Mouse (Mus musculus) embryonic stem cell, embryonic (primary cell): ENCODE data around the gene Prdx2.

Source experiments
- CTCF ChIA-PET, 4 experiments: fragments of 300-600 bp in 2 of 4; fragments of 350-600 bp in 2 of 4; sonication (Branson Sonifier 250); formaldehyde crosslinking; loops; one replicate each; lab custom pipeline; 2022; ENCODE audit warnings: inconsistent platforms in 2 of 4; lab: Charles Lee
- POLR2A ChIA-PET, 4 experiments: fragments of 300-600 bp in 2 of 4; fragments of 350-600 bp in 2 of 4; sonication (Branson Sonifier 250); formaldehyde crosslinking; loops; one replicate each; lab custom pipeline; 2022; ENCODE audit warnings: antibody characterized with exemption in 4 of 4, inconsistent platforms in 1 of 4; lab: Charles Lee

Gene Prdx2

DNA sequence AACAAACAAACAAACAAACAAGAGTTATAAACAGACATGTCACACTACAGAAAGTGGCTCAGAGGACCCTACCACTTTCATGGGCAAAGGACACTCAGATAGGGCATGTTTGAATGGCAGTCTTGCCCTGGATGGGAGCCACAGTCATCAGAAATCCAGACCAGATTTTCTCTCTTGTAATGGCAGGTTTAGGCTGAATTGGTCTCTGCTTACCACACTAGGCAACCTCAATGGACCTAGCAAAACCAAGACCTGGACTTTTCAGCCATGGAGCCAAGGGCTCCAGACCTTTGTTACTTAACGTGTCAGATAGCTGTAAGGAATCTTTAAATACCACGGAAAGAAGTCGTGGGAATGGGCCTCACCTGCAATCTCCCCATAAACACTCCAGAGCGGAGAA is 25.7 kb upstream of the Prdx2 start:
- ChIA-PET POLR2A (interaction anchor here in 3 of 4 experiments (0.6 to 3.0 kb wide), 34 partner anchors 8 to 134 kb away, joined by 3 to 23 read pairs (median 5); partner anchors contain the start of genes Asna1 (in 1 of the 3), Calr (in 1 of the 3), Dhps (in 1 of the 3) and Farsa (in 1 of the 3)), CTCF (interaction anchor here (0.7 to 2.1 kb wide), 21 partner anchors 9 to 350 kb away, joined by 3 to 23 read pairs (median 3); partner anchors contain the start of genes Dnase2a (in 1 of the 4) and Hook2 (in 1 of the 4))

DNA sequence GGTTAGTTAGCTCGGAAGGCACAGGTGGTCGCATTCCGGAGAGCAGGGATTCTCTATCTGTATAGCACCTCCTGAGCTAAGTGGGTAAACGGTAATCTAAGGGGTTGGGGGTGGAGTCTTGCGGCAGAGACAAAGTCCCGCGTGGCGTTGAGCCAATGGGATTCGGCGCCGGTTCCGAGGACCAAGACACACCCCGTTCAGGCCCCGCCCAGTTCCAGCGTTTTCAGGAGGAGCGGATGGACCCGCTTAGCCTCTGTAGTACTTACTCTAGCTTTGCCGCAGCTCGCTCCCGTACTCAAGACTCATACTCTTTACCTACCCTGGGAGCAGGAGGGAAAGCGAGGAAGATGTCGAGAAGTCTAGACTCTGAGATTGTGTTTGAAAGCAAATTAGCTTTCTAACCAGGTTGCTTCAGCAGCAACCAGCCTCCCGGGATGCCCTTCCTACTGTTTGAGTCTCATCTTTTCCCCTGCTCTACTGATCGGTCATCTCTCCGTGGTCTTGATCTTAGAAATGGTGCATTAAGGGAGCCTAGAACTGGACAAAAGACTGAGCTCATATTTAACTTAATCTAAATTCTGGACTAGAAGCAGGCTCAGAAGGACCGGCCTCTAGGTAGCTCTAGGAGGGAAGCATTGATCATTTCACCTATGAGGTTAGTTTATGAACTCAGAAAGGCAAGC is 24.8 kb upstream of the Prdx2 start:
- ChIA-PET CTCF (interaction anchor here (0.5 to 2.1 kb wide), 37 partner anchors 8 to 743 kb away, joined by 3 to 23 read pairs (median 3); partner anchors contain the start of genes Dnase2a (in 1 of the 4), Gcdh (in 1 of the 4) and Hook2 (in 1 of the 4)), POLR2A (interaction anchor here (0.5 to 3.0 kb wide), 51 partner anchors 8 to 1281 kb away, joined by 3 to 23 read pairs (median 4); partner anchors contain the start of genes Syce2 (in 2 of the 4), Tnpo2 (in 2 of the 4), Asna1 (in 1 of the 4) and Best2 (in 1 of the 4))

DNA sequence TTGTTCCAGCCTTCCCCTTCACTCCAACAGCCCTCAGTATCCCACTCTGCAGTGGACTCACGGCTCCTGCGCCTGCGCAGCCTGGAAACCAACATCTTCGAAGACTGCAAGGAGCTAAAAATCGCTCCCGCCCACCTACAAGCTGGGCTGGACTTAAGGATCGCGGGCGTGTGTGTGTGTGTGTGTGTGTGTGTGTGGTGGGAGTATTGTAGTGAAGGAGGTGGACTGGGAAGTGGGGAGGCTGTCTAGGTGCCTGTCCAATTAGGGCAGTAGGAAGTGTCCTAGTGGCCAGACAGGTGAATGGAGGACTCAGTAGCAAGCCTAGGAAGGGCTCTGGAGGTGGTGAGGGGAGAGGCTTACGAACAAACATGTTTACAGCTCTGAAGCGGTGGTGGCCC is 24.2 kb upstream of the Prdx2 start:
- ChIA-PET POLR2A (interaction anchor here (0.5 to 3.0 kb wide), 36 partner anchors 8 to 1281 kb away, joined by 3 to 23 read pairs (median 4); partner anchors contain the start of genes Asna1 (in 1 of the 4), Best2 (in 1 of the 4), Calr (in 1 of the 4) and Dhps (in 1 of the 4)), CTCF (interaction anchor here (0.5 to 2.1 kb wide), 22 partner anchors 8 to 744 kb away, joined by 3 to 23 read pairs (median 5); partner anchors contain the start of genes Gcdh (in 1 of the 4) and Hook2 (in 1 of the 4))

DNA sequence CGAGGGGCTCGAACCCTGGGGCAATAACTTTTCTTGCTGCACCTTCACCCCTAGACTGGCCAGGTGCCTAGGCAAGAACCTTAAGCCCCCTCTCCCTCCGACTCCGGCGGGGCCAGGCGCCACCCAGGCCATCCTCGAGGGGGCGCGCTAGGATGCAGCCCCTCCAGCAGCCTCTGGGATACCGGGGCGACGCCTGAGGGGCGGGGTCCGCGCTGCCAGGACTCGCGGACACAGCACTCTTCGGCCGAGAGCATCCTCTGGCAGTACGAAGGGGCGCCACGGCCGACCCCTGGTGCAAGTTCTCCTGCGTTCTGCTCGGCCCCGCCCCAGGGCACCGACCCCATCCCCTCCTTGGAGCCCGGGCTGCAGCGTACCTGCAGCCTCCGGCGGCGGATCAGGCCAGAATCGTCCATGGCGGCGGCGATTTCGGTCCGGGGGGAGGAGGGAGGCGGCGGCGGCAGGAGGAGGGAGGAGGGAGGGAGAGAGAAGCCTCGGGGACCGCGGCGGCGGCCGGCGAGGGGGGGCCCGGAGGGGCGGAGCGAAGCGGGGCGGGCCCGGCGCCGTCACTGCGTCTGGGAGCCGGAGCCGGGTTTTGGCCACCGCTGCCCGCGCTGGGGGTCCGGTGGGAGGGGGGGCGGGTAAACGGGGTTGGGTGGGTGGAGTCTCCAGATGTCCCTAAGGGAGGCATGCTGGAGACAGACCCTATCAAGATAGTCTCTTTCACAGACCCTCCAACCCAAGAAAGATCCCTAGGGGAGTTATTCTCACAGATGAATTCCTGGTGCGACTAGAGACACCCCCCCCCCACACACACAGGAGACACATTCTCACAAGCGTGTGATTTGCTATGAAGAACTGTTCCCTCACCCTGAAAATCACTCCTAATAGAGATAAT is 23.5 kb upstream of the Prdx2 start:
- ChIA-PET POLR2A (interaction anchor here in 3 of 4 experiments (0.6 to 3.0 kb wide), 19 partner anchors 8 to 283 kb away, joined by 3 to 23 read pairs (median 8); partner anchors contain the start of genes Asna1 (in 1 of the 3), Best2 (in 1 of the 3), Calr (in 1 of the 3) and Dhps (in 1 of the 3)), CTCF (interaction anchor here (0.9 to 2.0 kb wide), 11 partner anchors 10 to 237 kb away, joined by 3 to 23 read pairs (median 7); partner anchors contain the start of gene Hook2 (in 1 of the 4))

DNA sequence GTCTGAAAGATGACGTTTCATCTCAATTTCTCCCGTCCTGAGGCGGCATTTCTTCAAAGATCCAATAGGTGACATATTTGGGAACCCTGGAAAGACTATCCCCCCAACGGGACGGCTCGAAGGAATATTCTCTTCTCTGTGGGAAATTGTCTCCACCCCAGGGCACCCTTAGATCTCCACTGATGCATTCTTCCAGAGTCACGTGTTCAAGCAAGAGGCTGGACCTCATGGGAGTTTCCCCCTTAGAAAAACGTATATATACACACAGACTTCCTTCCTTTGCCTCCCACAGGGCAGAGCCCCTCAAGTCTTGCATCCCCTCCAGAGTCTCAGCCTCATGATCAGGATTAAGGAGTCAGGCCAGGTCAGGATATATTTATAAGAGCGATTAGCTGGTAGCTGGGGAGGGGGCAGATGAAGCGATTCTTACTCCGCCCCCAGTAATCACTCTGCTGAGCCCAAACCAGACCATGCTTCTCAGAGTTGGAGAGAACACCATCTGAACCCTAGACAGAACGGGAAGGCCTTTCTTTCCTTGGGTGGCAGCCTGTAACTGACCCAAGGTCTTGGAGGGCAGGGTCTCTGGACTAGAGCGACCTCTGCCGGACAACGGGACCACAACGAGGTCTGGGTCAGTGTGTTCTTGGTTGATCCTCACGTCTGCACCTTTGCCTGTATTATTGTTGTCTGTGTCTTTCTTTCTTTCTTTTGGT is 22.7 kb upstream of the Prdx2 start, which contains the start of gene Rtbdn:
TSS of gene Rtbdn (plus strand) at position 464 of the 713 bp plus-strand sequence.
- ChIA-PET CTCF (interaction anchor here in 1 of 4 experiments (0.7 to 1.0 kb wide), 3 partner anchors 16 to 287 kb away, joined by 3 read pairs; no protein-coding TSS in a partner anchor), POLR2A (interaction anchor here in 2 of 4 experiments (0.9 to 1.0 kb wide), 3 partner anchors 31 to 44 kb away, joined by 3 read pairs; no protein-coding TSS in a partner anchor)

DNA sequence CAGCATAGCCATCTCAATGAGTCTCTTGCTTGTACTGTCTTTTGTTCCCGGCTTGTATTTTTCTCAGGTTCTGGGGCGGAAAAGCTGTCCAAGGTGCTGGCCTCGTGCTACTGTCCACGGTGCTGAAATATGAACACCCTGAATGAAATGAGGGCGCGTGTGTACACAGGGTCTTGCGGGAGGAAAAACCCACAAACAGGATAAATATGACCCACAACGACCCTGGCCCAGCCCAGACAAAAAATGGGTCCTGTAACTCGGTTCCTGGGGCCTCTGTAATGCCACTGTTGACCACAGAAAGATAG is 22.2 kb upstream of the Prdx2 start:
- ChIA-PET POLR2A (interaction anchor here in 2 of 4 experiments (0.9 to 1.5 kb wide), 4 partner anchors 19 to 44 kb away, joined by 3 to 4 read pairs (median 3); no protein-coding TSS in a partner anchor), CTCF (interaction anchor here in 1 of 4 experiments (0.7 to 1.0 kb wide), 3 partner anchors 17 to 287 kb away, joined by 3 read pairs; no protein-coding TSS in a partner anchor)

DNA sequence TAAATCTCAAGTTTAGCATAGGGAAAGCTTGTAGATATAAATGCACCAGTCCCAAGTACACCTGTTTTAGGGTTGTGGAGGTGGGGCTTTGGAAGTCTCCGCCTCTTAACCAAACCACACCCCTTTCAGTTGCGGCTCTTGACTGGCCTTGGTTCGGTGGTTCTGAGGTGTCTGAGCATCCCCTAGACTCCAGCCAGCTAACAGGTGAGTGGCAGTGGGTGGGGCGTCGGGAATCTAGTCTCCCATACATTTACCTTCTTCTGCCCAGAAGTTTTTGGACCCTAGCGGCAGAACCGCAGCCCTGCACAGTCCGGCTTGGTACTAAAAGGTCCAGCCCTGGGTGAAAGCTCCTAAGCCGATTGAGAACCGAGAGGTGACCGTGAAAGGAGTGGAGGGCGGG is 19.6 kb upstream of the Prdx2 start:
- POLR2A ChIA-PET, result interaction anchor here in 2 of 4 experiments (0.6 to 6.6 kb wide), 6 partner anchors 16 to 48 kb away, joined by 3 to 30 read pairs (median 4); partner anchors contain the start of genes Gm49661 (in 1 of the 2), Junb (in 1 of the 2), Prdx2 (in 1 of the 2) and Rnaseh2a (in 1 of the 2)
- CTCF ChIA-PET, result interaction anchor here (0.9 to 1.3 kb wide), 5 partner anchors 12 to 58 kb away, joined by 3 to 4 read pairs (median 3); partner anchors contain the start of gene Mast1 (in 1 of the 4)

DNA sequence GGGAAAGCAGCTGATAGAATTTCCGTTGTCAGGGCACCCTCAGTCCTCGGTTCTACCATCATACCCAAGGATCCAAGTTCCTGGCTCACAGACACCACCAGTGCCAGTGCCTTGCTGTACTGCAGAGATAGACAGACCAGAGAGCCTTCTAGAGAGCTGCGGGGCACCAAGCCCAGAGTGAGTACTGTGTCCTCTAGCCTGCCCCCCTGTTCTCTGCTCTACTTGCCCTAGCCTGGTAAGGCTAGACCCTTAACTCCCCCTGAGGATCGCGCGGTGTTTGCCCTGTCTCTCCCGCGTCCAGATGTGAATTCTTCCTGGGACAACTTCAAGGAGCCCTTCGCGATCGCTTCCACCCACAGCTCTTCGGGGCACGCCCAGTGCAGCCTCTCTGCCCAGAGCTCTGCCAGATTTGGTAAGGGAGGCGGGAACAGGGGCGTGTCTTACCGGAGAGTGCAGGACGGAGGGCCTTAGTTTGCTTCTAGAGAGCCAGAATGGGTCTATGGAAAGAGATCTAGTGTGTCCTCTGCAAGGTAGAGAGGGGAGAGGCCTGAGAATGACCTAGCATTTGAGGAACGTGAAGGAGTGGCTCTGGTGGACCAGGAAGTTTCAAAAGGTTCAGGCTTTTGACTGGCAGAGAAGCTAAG is 16.7 kb upstream of the Prdx2 start:
- ChIA-PET CTCF (interaction anchor here (0.5 to 2.4 kb wide), 24 partner anchors 8 to 227 kb away, joined by 3 to 18 read pairs (median 4); partner anchors contain the start of genes Dnase2a (in 1 of the 4) and Gcdh (in 1 of the 4)), POLR2A (interaction anchor here (0.5 to 6.6 kb wide), 51 partner anchors 8 to 294 kb away, joined by 3 to 30 read pairs (median 5); partner anchors contain the start of genes Dnase2a (in 2 of the 4), Hook2 (in 2 of the 4), Junb (in 2 of the 4) and Calr (in 1 of the 4))

DNA sequence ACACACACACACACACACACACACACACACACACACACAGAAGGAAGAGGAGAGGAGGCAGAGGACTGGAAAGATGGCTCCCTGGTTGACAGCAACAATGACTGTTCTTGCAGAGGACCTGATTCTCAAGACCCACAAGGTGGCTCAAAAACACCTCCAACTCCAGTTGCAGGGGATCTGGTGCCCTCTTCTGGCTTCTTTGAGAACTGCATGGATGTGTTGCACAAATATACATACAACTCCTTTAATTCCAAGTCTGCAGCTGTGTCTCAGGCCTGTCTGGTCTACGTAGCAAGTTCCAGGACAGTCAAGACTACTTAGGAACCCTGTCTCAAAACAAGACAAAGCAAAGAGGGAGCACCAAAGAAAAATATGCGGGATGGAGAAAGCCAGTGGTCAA is 12.6 kb upstream of the Prdx2 start:
- ChIA-PET POLR2A (interaction anchor here in 3 of 4 experiments (0.6 to 30.0 kb wide), 22 partner anchors 9 to 944 kb away, joined by 3 to 963 read pairs (median 4); partner anchors contain the start of genes Calr (in 1 of the 3), Dhps (in 1 of the 3), Fbxw9 (in 1 of the 3) and Hook2 (in 1 of the 3)), CTCF (interaction anchor here (0.6 to 1.8 kb wide), 22 partner anchors 8 to 783 kb away, joined by 3 to 7 read pairs (median 3); partner anchors contain the start of genes Mast1 (in 1 of the 4) and Tnpo2 (in 1 of the 4))

DNA sequence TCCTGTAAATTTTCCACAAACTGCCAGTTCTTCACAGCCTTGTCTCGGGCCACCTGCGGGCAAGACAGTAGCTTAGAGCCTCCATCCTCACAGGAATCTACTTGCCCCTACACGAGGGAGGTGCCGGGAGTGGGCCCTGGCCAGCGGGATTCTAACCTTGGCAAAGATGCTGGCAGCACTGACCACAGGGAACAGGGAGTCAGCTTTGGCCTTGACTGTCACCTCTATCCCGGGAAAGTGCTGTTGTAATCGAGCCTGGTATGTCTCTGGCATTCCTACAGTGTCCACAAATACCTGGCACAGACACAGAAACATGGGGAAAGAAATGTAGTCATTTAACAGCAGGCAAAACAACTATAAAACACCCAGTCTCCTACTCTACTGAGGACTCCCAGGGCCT is 9.6 kb upstream of the Prdx2 start:
- CTCF ChIA-PET, result interaction anchor here in 1 of 4 experiments (0.7 kb wide), 1 partner anchor 17 kb away, joined by 3 read pairs; no protein-coding TSS in a partner anchor
- POLR2A ChIA-PET, result interaction anchor here in 2 of 4 experiments (0.6 to 30.0 kb wide), 9 partner anchors 23 to 458 kb away, joined by 3 to 963 read pairs (median 4); partner anchors contain the start of genes Hook2 (in 1 of the 2), Junb (in 1 of the 2) and Mast1 (in 1 of the 2)

DNA sequence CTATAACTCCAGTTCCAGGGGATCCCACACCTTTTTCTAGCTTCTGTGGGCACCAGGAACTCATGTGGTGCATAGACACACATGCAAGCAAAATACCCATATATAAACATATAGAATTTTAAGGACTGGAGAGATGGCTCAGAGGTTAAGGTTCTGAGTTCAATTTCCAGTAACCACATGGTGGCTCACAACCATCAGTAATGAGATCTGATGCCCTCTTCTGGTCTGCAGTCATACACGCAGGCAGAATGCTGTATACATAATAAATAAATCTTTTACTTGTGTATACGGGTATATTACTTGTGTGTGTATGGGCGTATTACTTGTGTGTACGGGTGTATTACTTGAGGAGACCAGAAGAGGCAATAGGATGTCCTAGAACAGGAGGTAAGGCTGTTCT is 5.4 kb upstream of the Prdx2 start:
- POLR2A ChIA-PET, result interaction anchor here in 2 of 4 experiments (0.6 to 30.0 kb wide), 11 partner anchors 10 to 156 kb away, joined by 3 to 992 read pairs (median 3); partner anchors contain the start of genes Hook2 (in 2 of the 2), Junb (in 2 of the 2), Calr (in 1 of the 2) and Dhps (in 1 of the 2)
- CTCF ChIA-PET, result interaction anchor here (0.6 to 1.3 kb wide), 7 partner anchors 12 to 1174 kb away, joined by 3 to 7 read pairs (median 3); partner anchors contain the start of gene Best2 (in 1 of the 4)

DNA sequence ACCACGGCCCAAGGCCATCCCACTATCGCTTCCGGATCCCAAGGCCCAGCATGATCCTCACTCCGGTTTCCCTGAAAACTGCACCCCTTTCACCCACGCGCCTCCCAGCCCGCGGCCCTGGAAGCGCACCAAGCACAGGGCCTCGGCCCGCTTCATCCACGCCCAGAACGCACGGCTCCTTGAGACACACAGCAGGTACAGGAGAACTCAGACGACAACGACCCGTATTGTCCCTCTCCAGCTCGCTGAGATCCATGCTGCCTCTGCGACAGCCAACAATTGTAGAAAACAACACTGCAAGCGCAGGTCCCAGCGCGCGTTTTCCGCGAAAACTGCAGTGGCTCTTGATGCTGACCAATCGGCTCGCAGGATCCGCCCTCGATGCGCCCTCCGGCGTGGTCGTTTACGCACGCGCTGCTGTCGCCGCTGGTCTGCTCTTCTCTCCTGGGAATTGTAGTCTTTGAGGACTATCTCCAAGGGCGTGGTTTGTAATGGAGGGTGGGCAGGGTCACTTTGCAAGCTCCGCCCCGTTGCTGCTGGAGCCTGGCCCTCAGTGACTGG is 3.6 kb upstream of the Prdx2 start:
- POLR2A ChIA-PET, result interaction anchor here (0.5 to 30.0 kb wide), 61 partner anchors 9 to 413 kb away, joined by 3 to 992 read pairs (median 4); partner anchors contain the start of genes Calr (in 3 of the 4), Dhps (in 3 of the 4), Hook2 (in 2 of the 4) and Junb (in 2 of the 4)
- CTCF ChIA-PET, result interaction anchor here in 3 of 4 experiments (0.6 to 2.8 kb wide), 17 partner anchors 9 to 150 kb away, joined by 3 to 34 read pairs (median 4); partner anchors contain the start of gene Junb (in 1 of the 3)

DNA sequence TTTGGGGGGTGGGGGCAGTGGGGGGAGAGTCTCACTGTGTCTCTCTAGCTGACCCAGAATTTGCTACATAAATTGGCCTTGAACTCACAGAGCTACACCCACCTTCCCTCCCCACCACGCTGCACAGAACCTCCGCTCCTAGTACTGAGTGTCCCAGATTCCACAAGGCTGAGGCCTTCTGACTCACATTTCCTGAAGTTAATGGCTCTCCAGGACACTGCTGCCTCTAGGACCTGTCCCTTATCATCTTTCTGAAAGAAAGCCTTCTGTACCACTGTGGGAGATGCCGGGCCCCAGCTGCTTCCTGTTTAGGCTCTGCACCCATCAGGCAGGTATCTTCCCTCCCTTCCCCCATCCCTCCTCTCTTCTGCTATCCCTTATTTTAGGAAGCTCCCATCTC is 2.8 kb upstream of the Prdx2 start:
- ChIA-PET CTCF (interaction anchor here in 3 of 4 experiments (0.5 to 2.8 kb wide), 20 partner anchors 8 to 151 kb away, joined by 3 to 34 read pairs (median 4); partner anchors contain the start of genes Hook2 (in 1 of the 3) and Junb (in 1 of the 3)), POLR2A (interaction anchor here (0.6 to 30.0 kb wide), 69 partner anchors 9 to 412 kb away, joined by 3 to 992 read pairs (median 4); partner anchors contain the start of genes Calr (in 3 of the 4), Dhps (in 3 of the 4), Hook2 (in 2 of the 4) and Junb (in 2 of the 4))
